Mouse (Mus musculus): ENCODE results near the gene Stap1. TPM values are rescaled to one million over a fixed set of nuclear protein-coding genes. Genes with fewer than 3 reads are reported as not detected.
A peak's percentile ranks its signal among the peaks of the same experiment; 100 is the strongest.

Gene Stap1
- total and polyA plus RNA-seq, 3 experiments, result 9.8 to 18.1 (median 14.4) TPM

DNA sequence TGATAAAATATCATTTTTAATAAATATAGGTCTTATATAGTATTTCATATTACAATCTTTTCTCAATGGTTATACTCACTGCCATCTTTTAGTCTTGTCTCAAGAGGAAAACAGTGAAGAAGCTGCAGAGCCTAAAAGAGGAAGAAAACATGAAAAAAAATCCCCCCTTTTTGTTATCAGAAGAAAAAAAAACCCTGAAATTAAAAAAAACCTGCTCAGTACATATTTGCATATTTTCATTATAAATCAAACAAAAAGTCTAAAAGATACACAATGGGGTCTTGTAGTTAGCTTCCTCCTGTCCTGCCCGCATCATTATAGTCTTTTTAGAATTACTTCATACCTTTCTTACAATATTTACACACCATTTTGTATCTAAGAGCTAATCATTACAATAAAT is 57.2 kb downstream of the Stap1 start:
- no peak overlapping the region for H3K9ac ChIP-seq (ENCODE audit: insufficient read depth, low read depth)
- peaks cover 6 to 38% of the 10 kb centered on the region in 2 experiments for H3K36me3 ChIP-seq (replicated peaks in 1 of 2; ENCODE audit: control insufficient read depth in 1 of 2, insufficient read depth in 1 of 2, low read length in 1 of 2)
- H3K79me2 ChIP-seq (replicated peaks; ENCODE audit: control insufficient read depth, extremely low read depth, insufficient read depth, poor library complexity, severe bottlenecking), result no peaks in the 10 kb centered on the region
- H3K9me3 ChIP-seq (replicated peaks; ENCODE audit: low read length), result no peaks in the 10 kb centered on the region
- H3K4me3 ChIP-seq (replicated peaks in 1 of 3; ENCODE audit: low read depth in 2 of 3, low read length in 2 of 3, poor library complexity in 1 of 3), result no peak overlapping the region
- in situ Hi-C loops (cut with MboI; ENCODE audit: low pct_ligation_motif_present, low pct_unique_long_range_greater_than_20kb, low sequenced_read_pairs), result no loop called here
- dilution Hi-C loops (cut with MboI; ENCODE audit: extremely low pct_ligation_motif_present, extremely low pct_unique_long_range_greater_than_20kb, low sequenced_read_pairs), result no loop called here
- no peak overlapping the region for H3K27ac ChIP-seq (ENCODE audit: insufficient read depth, low read depth)
- no peak for DNase-seq (ENCODE audit: extremely low read depth)
- no peak for TF ChIP-seq MAX (IDR thresholded peaks at IDR 0.05; ENCODE audit: low read length)
- no peak for TF ChIP-seq CTCF (conservative IDR thresholded peaks at IDR 0.05 in 1 of 2, IDR thresholded peaks at IDR 0.05 in 1 of 2; ENCODE audit: low read depth in 2 of 2, low read length in 2 of 2)
- no peak for TF ChIP-seq ETS1 (conservative IDR thresholded peaks at IDR 0.05; ENCODE audit: low read depth, low read length)
- TF ChIP-seq ZNF384 (IDR thresholded peaks at IDR 0.05; ENCODE audit: low read depth, low read length), result peak; percentile 57
- no peak for TF ChIP-seq ZKSCAN1 (IDR thresholded peaks at IDR 0.05; ENCODE audit: borderline replicate concordance, low read depth, low read length)
- peaks cover 0 to 9% of the 10 kb centered on the region in 2 experiments; a peak in 1 of 4 replicates for H3K4me1 ChIP-seq (ENCODE audit: control insufficient read depth in 1 of 2, insufficient read depth in 2 of 2)
- H3K27me3 ChIP-seq (replicated peaks), result no peaks in the 10 kb centered on the region
- no peak overlapping the region for H3K4me2 ChIP-seq (ENCODE audit: insufficient read depth, low read depth, poor library complexity, severe bottlenecking)

DNA sequence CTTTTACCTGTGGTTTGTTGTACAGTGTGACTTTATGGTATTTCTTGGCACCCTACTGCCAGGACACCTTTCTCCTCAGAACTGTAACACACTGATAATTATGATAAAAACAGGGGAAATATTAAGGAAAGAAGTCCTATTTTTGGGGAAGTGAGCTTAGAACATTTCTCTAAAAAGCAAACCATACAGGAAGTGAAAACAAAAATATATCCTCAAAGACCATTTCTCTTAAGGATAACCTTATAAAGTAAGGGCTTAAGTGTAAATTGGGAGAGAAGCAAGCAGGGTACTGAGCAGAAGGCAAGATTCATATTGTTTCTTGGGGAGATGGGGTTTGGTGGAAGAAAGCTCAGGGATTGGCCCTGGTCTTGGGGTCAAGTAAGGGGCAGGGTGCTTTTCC is 58.3 kb downstream of the Stap1 start:
- dilution Hi-C loops (cut with MboI; ENCODE audit: extremely low pct_ligation_motif_present, extremely low pct_unique_long_range_greater_than_20kb, low sequenced_read_pairs), result no loop called here
- no peaks in the 10 kb centered on the region for H3K79me2 ChIP-seq (replicated peaks; ENCODE audit: control insufficient read depth, extremely low read depth, insufficient read depth, poor library complexity, severe bottlenecking)
- H3K27ac ChIP-seq (ENCODE audit: insufficient read depth, low read depth), result no peak overlapping the region
- H3K27me3 ChIP-seq (replicated peaks), result no peaks in the 10 kb centered on the region
- TF ChIP-seq SIN3A (IDR thresholded peaks at IDR 0.05; ENCODE audit: low read length) (no peak), CHD2 (IDR thresholded peaks at IDR 0.05; ENCODE audit: low read length) (no peak), CTCF (conservative IDR thresholded peaks at IDR 0.05 in 1 of 2, IDR thresholded peaks at IDR 0.05 in 1 of 2; ENCODE audit: low read depth in 2 of 2, low read length in 2 of 2) (no peak), ZKSCAN1 (IDR thresholded peaks at IDR 0.05; ENCODE audit: borderline replicate concordance, low read depth, low read length) (no peak), CHD1 (IDR thresholded peaks at IDR 0.05; ENCODE audit: low read depth, low read length) (no peak), MAZ (IDR thresholded peaks at IDR 0.05; ENCODE audit: low read depth, low read length) (no peak), PAX5 (IDR thresholded peaks at IDR 0.05; ENCODE audit: low read length) (no peak), USF2 (conservative IDR thresholded peaks at IDR 0.05; ENCODE audit: low read depth, low read length) (no peak)
- H3K9me3 ChIP-seq (replicated peaks; ENCODE audit: low read length), result no peaks in the 10 kb centered on the region
- H3K9ac ChIP-seq (ENCODE audit: insufficient read depth, low read depth), result no peak overlapping the region
- no peak for DNase-seq (ENCODE audit: extremely low read depth)
- peaks cover 6 to 40% of the 10 kb centered on the region in 2 experiments for H3K36me3 ChIP-seq (replicated peaks in 1 of 2; ENCODE audit: control insufficient read depth in 1 of 2, insufficient read depth in 1 of 2, low read length in 1 of 2)
- in situ Hi-C loops (cut with MboI; ENCODE audit: low pct_ligation_motif_present, low pct_unique_long_range_greater_than_20kb, low sequenced_read_pairs), result no loop called here
- no peak overlapping the region for H3K4me2 ChIP-seq (ENCODE audit: insufficient read depth, low read depth, poor library complexity, severe bottlenecking)
- peaks cover 0 to 9% of the 10 kb centered on the region in 2 experiments; a peak in 1 of 4 replicates for H3K4me1 ChIP-seq (ENCODE audit: control insufficient read depth in 1 of 2, insufficient read depth in 2 of 2)
- H3K4me3 ChIP-seq (replicated peaks in 1 of 3; ENCODE audit: low read depth in 2 of 3, low read length in 2 of 3, poor library complexity in 1 of 3), result no peak overlapping the region

Other genes starting within 250 kb of the Stap1 start
- gene Cenpc1, start 6.2 kb upstream of the Stap1 start, total RNA-seq (2012; rRNA removed), result 14.1 and 15.9 TPM in 2 replicates
- gene Cenpc1, start 6.2 kb upstream of the Stap1 start, total RNA-seq (2014; rRNA removed), result 30.6 and 32.9 TPM in 2 replicates
- gene Cenpc1, start 6.2 kb upstream of the Stap1 start, polyA plus RNA-seq (2012; ENCODE audit: insufficient read length, low read depth), result 20.6 and 21.0 TPM in 2 replicates
- 15.2 and 18.9 TPM in 2 replicates for gene Uba6, start 101.1 kb downstream of the Stap1 start, total RNA-seq (2012; rRNA removed)
- gene Uba6, start 101.1 kb downstream of the Stap1 start, total RNA-seq (2014; rRNA removed), result 27.3 and 32.0 TPM in 2 replicates
- gene Uba6, start 101.1 kb downstream of the Stap1 start, polyA plus RNA-seq (2012; ENCODE audit: insufficient read length, low read depth), result 15.6 and 15.9 TPM in 2 replicates
- gene Gnrhr, start 126.2 kb downstream of the Stap1 start, total RNA-seq (2012; rRNA removed), result not detected in 2 replicates
- not detected in 2 replicates for gene Gnrhr, start 126.2 kb downstream of the Stap1 start, total RNA-seq (2014; rRNA removed)
- not detected in 2 replicates for gene Gnrhr, start 126.2 kb downstream of the Stap1 start, polyA plus RNA-seq (2012; ENCODE audit: insufficient read length, low read depth)
- not detected in 2 replicates for gene Tmprss11c, start 217.6 kb downstream of the Stap1 start, total RNA-seq (2012; rRNA removed)
- gene Tmprss11c, start 217.6 kb downstream of the Stap1 start, total RNA-seq (2014; rRNA removed), result not detected in 2 replicates
- not detected in 2 replicates for gene Tmprss11c, start 217.6 kb downstream of the Stap1 start, polyA plus RNA-seq (2012; ENCODE audit: insufficient read length, low read depth)